Mouse (Mus musculus): Measurements from ENCODE around the gene Hs1bp3.

GRCm38 (mm10) chr12:8273471-8274171 is 39.6 kb upstream of the Hs1bp3 start:
- TF ChIP-seq CTCF (IDR thresholded peaks at IDR 0.05; ENCODE audit: control insufficient read depth, insufficient read depth, insufficient read length) (no peak), CEBPB (IDR thresholded peaks at IDR 0.05; ENCODE audit: low read depth) (no peak), MAX (IDR thresholded peaks at IDR 0.05) (no peak), MYOG (IDR thresholded peaks at IDR 0.05; ENCODE audit: control insufficient read depth, extremely low read depth, insufficient read length) (no peak), FOSL1 (IDR thresholded peaks at IDR 0.05; ENCODE audit: insufficient read depth, low read length, poor library complexity, severe bottlenecking) (no peak), MYOD1 (IDR thresholded peaks at IDR 0.05; ENCODE audit: control insufficient read depth, insufficient read length, low read depth) (no peak)
